Mouse (Mus musculus): Measurements from ENCODE around the gene Qtrt1.

DNA sequence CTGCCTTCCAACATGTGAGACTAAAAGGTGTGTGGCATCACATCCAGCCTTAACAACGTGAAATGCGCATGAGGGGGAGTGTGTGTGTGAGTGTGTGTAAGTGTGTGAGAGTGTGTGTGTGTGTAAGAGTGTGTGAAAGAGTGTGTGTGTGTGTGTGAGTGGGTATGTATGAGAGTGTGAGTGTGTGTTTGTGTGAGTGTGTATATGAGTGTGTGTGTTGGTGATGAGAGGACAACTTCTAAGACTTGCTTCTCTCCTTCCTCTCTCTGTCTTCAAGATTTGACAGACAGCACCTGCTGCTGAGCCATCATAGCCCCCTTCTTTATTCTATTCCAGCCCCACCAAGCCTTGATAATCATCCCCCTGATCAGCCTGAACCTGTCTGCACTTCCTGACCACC lies 28.3 kb downstream of the Qtrt1 start:
- TF ChIP-seq CTCF (IDR thresholded peaks at IDR 0.05) = no peak
- TF ChIP-seq EP300 (IDR thresholded peaks at IDR 0.05) = no peak
